Mouse (Mus musculus): ENCODE measurements around the gene Slc33a1. TPM values are rescaled to one million over a fixed set of nuclear protein-coding genes. Genes with fewer than 3 reads are reported as not detected.

Slc33a1 gene
- total and polyA plus RNA-seq, 3 experiments, result 12.5 to 25.8 (median 20.1) TPM

GRCm38 (mm10) chr3:63975955-63976908, 11.7 kb upstream of the Slc33a1 start, which contains the start of gene Gmps (continued):
- TF ChIP-seq POLR2AphosphoS2 (IDR thresholded peaks at IDR 0.05; ENCODE audit: low read depth, low read length), result 0 out of 2 replicates have a peak, but pooled peaks have one; percentile 34
- TF ChIP-seq USF1 (IDR thresholded peaks at IDR 0.05; ENCODE audit: low read depth, low read length), result no peak
- no peak for TF ChIP-seq SMC3 (IDR thresholded peaks at IDR 0.05; ENCODE audit: low read depth, low read length)
- no peak for TF ChIP-seq CTCF (conservative IDR thresholded peaks at IDR 0.05 in 1 of 2, IDR thresholded peaks at IDR 0.05 in 1 of 2; ENCODE audit: low read depth in 2 of 2, low read length in 2 of 2)
- peak; percentile 78; the same call in 1 of the 2 replicates for TF ChIP-seq UBTF (IDR thresholded peaks at IDR 0.05; ENCODE audit: low read depth, low read length)
- no peak for TF ChIP-seq ETS1 (conservative IDR thresholded peaks at IDR 0.05; ENCODE audit: low read depth, low read length)
- TF ChIP-seq MAX (IDR thresholded peaks at IDR 0.05; ENCODE audit: low read length), result peak; percentile 62
- TF ChIP-seq GABPA (IDR thresholded peaks at IDR 0.05; ENCODE audit: insufficient replicate concordance, low read depth, low read length), result no peak
- peak; percentile 93 for TF ChIP-seq NELFE (IDR thresholded peaks at IDR 0.05; ENCODE audit: low read depth, low read length)
- TF ChIP-seq MYC (IDR thresholded peaks at IDR 0.05; ENCODE audit: low read depth, low read length), result no peak; the same call in none of the 2 replicates
- TF ChIP-seq CHD1 (IDR thresholded peaks at IDR 0.05; ENCODE audit: low read depth, low read length), result 0 out of 2 replicates have a peak, but pooled peaks have one; percentile 36
- no peak for TF ChIP-seq JUN (IDR thresholded peaks at IDR 0.05; ENCODE audit: insufficient read depth, low read depth, low read length)

- no peak overlapping the region for H3K4me2 ChIP-seq (ENCODE audit: insufficient read depth, low read depth, poor library complexity, severe bottlenecking)
- H3K27ac ChIP-seq (ENCODE audit: insufficient read depth, low read depth), result no peak overlapping the region
- H3K36me3 ChIP-seq (replicated peaks in 1 of 2; ENCODE audit: control insufficient read depth in 1 of 2, insufficient read depth in 1 of 2, low read length in 1 of 2), result peaks cover 0 to 3% of the 10 kb centered on the region in 2 experiments
- dilution Hi-C loops (cut with MboI; ENCODE audit: extremely low pct_ligation_motif_present, extremely low pct_unique_long_range_greater_than_20kb, low sequenced_read_pairs), result no loop called here
- in situ Hi-C loops (cut with MboI; ENCODE audit: low pct_ligation_motif_present, low pct_unique_long_range_greater_than_20kb, low sequenced_read_pairs), result no loop called here
- no peaks in the 10 kb centered on the region for H3K27me3 ChIP-seq (replicated peaks)
- H3K4me1 ChIP-seq (ENCODE audit: control insufficient read depth in 1 of 2, insufficient read depth in 2 of 2), result peaks cover 0 to 14% of the 10 kb centered on the region in 2 experiments; a peak in 3 of 4 replicates
- H3K9ac ChIP-seq (ENCODE audit: insufficient read depth, low read depth), result no peak overlapping the region
- peaks cover 15% of the 10 kb centered on the region for H3K79me2 ChIP-seq (replicated peaks; ENCODE audit: control insufficient read depth, extremely low read depth, insufficient read depth, poor library complexity, severe bottlenecking)
- no peak for DNase-seq (ENCODE audit: extremely low read depth)
- TF ChIP-seq ZNF384 (IDR thresholded peaks at IDR 0.05; ENCODE audit: low read depth, low read length) (peak; percentile 71), ZMIZ1 (IDR thresholded peaks at IDR 0.05; ENCODE audit: low read depth, low read length) (no peak), POLR2AphosphoS2 (IDR thresholded peaks at IDR 0.05; ENCODE audit: low read depth, low read length) (no peak), MAZ (IDR thresholded peaks at IDR 0.05; ENCODE audit: low read depth, low read length) (no peak), HCFC1 (IDR thresholded peaks at IDR 0.05; ENCODE audit: low read depth, low read length) (no peak), MXI1 (IDR thresholded peaks at IDR 0.05; ENCODE audit: low read depth, low read length) (no peak), BHLHE40 (IDR thresholded peaks at IDR 0.05; ENCODE audit: low read depth, low read length) (no peak)
- no peaks in the 10 kb centered on the region for H3K9me3 ChIP-seq (replicated peaks; ENCODE audit: low read length)
- no peak overlapping the region for H3K4me3 ChIP-seq (replicated peaks in 1 of 3; ENCODE audit: low read depth in 2 of 3, low read length in 2 of 3, poor library complexity in 1 of 3)
These were observed 1.4 kb upstream of the Slc33a1 start for GRCm38 (mm10) chr3:63965929-63966328.
